Mouse (Mus musculus) yolk sac, embryonic 10.5 days (tissue): ENCODE measurements around the gene Flywch1.

Experiments
- DNase-seq: peaks from one replicate; pipeline ENCODE4 v3.0.0-alpha.2; 2017; ENCODE audit warnings: low spot score

The Flywch1 gene

DNA sequence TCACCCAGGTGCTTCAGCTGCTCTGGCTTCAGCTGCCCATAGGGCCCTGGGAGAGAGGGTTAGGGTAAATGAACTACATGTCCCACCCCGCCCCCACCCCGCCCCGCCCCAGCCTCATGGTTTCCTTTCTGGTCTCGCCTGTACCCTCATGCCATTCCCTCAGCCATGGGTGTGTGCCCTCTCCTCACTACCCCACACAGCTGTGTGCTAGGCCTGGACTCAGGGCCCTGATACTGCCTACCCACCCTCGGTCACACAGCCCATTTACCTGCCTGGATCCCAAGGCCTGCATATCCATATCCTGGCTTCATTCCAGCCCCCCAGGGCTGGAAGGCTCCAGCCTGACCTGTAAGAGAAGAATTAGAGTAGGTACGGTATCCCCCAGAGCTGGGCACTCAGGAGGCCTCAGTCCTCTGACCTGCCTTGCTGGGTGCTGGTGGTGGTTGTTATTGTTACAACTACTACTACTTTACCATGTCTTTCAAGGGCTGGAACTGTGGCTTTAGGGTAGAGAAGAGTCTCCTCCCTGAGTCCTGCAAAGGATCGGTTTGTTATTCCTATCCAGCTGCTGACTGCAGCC lies 65.8 kb downstream of the Flywch1 start:
- DNase-seq = no peak

DNA sequence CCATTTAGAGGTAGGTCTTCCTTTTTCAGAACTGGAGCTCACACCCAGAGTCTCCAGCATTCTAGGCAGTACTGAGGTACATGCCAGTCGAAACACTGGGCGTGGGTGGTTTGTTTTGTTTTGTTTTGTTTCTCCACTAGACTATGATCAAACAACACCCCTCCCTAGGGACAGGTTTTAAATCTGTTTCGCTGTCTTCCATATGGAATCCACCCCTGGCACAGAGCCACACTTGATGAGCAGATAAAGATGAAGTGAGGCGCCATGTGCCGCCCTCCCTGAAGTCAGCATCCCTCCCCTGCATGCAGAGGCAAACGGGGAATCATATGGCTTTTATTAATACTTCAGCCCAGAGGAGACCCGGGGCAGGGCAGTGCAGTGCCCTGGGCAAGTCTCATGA lies 66.7 kb downstream of the Flywch1 start:
- no peak for DNase-seq

DNA sequence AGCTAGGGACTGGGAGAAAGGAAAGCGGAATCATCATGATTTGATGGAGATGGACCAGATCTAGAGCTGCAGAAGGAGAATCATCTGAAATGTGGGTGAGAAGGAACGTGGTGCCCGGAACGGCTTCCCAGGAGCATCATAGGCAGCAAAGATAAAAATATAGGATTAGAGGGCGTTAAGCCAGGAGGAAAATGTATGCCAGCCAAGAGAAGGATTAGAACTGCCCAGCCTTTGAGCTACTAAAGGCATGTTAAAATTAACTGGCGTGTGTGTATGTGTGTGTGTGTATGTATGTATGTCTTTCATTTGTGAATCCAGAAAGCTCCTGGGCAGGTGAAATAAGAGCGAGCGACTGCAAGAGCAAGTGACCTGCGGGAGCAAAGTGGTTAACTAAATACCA lies 68.1 kb downstream of the Flywch1 start:
- no peak for DNase-seq
